Mouse (Mus musculus) embryonic fibroblast, embryonic 13.5 days (primary cell): ENCODE results near the gene Tppp3.

Experiments
- CTCF ChIP-seq: IDR thresholded peaks from 2 replicates; pipeline ENCODE4 v1.5.1; 2011; ENCODE audit warnings: mild to moderate bottlenecking, control low read depth, low read length, moderate library complexity, borderline replicate concordance; ENCODE audit not compliant: insufficient read depth
- POLR2A ChIP-seq: IDR thresholded peaks from 2 replicates; pipeline ENCODE4 v1.6.1; 2011; ENCODE audit warnings: low read depth, mild to moderate bottlenecking, control low read depth, low read length, moderate library complexity

DNA sequence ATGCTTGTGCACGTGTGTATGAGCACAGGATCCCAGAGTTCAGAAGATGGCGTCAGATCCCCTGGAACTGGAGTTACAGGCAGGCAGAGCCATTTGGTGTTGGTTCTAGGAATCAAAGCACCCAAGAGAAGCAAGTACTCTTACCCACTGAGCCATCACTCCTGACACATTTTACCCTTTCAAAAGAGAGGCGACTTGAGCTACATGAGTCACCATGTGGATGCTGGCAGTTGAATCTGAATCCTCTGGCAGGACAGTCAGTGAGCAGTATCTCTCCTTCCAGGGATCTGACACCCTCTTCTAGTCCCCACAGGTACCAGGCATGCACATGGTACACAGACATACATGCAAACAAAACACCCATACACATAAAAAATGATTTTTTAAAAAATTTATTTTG, 16.8 kb upstream of the Tppp3 start:
- TF ChIP-seq CTCF (no peak), POLR2A (no peak)
